Mouse (Mus musculus) cerebellum, adult 9-10 months (tissue): Measurements from ENCODE around the gene Rnaseh2c.

ENCODE experiments used
- DNase-seq: peaks from one replicate; pipeline ENCODE4 v3.0.0; 2022

The Rnaseh2c gene

GRCm38 (mm10) chr19:5637069-5638047 is 35.7 kb downstream of the Rnaseh2c start, which contains the start of gene Rela:
Rela (plus strand) TSS chr19:5637483.
- peak; percentile 96 for DNase-seq

GRCm38 (mm10) chr19:5638416-5639005 is 36.8 kb downstream of the Rnaseh2c start:
- DNase-seq: no peak

GRCm38 (mm10) chr19:5640339-5640738 is 38.7 kb downstream of the Rnaseh2c start:
- DNase-seq: no peak

- no peak for DNase-seq
Measured at GRCm38 (mm10) chr19:5641021-5641420, 39.3 kb downstream of the Rnaseh2c start.

- no peak for DNase-seq
Measured at GRCm38 (mm10) chr19:5641641-5642040, 40.0 kb downstream of the Rnaseh2c start.

- DNase-seq: no peak
Measured at GRCm38 (mm10) chr19:5645280-5645679, 43.6 kb downstream of the Rnaseh2c start.

GRCm38 (mm10) chr19:5646731-5647330 is 45.2 kb downstream of the Rnaseh2c start:
- no peak for DNase-seq

- no peak for DNase-seq
Measured at GRCm38 (mm10) chr19:5647791-5648190, 46.1 kb downstream of the Rnaseh2c start.

- peak; percentile 67 for DNase-seq
Measured at GRCm38 (mm10) chr19:5648401-5649297, 47.0 kb downstream of the Rnaseh2c start.

GRCm38 (mm10) chr19:5649298-5649741 is 47.6 kb downstream of the Rnaseh2c start:
- DNase-seq: no peak

GRCm38 (mm10) chr19:5651502-5652274 is 50.0 kb downstream of the Rnaseh2c start:
- DNase-seq: no peak

- no peak for DNase-seq
Measured at GRCm38 (mm10) chr19:5652570-5652969, 50.9 kb downstream of the Rnaseh2c start.

GRCm38 (mm10) chr19:5653969-5654719 is 52.5 kb downstream of the Rnaseh2c start:
- DNase-seq: no peak

GRCm38 (mm10) chr19:5654720-5655298 is 53.1 kb downstream of the Rnaseh2c start:
- DNase-seq: no peak
